Mouse (Mus musculus): Measurements from ENCODE around the gene Prss48. TPM values are rescaled to one million over a fixed set of nuclear protein-coding genes. Genes with fewer than 3 reads are reported as not detected.

The Prss48 gene
- polyA plus RNA-seq, 1 experiment, result not detected

DNA sequence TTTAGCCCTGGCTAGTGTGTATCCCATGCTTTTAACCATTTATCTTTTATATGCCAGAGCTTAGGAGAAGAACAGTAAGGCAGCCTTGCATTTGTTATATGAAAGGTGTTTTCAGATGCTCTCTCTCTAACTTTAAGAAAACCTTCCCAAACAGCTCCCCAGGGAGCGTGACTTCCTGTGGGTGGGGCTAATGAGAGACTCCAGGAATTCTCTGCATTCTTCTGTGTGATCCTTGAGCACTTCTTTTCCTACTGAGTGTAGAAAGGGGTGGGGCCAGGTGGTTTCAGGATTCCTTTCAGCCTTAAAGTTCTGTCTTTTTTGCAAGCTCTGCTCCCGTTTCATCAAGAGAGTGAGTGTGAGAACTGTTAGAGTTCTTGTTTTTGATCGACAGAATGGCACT, 8.3 kb upstream of the Prss48 start:
- Histone ChIP-seq H3K4me3 (no peak overlapping the region), H3K27me3 (ENCODE audit: control insufficient read depth, insufficient read depth, insufficient read length) (no peaks in the 10 kb centered on the region), H3K79me2 (ENCODE audit: control insufficient read depth, insufficient read depth) (no peaks in the 10 kb centered on the region), H3K4me2 (ENCODE audit: low read depth) (no peak overlapping the region), H3K36me3 (ENCODE audit: control insufficient read depth, insufficient read depth) (no peaks in the 10 kb centered on the region), H3ac (ENCODE audit: control insufficient read depth, insufficient read length) (no peak overlapping the region)
- no peak for TF ChIP-seq USF1 (IDR thresholded peaks at IDR 0.05; ENCODE audit: low read depth)

DNA sequence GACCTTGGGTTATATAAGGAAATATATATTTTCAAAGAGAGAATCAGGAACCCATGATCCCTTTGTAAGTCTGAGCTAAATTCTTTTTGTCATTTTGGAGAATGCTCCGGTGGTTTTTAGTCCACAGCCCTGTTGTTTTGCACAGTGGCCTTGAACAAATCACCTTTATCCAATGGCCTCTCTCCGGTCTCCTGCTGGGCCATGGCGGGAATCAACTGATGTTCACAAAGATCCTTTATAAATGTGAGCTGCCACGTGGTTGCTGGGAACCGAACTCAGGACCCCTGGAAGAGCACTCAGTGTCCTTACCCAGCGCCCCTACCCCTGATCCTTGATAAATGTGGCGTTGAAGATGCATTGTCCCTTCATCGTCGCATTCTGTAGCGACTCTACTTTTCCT, 2.5 kb upstream of the Prss48 start:
- no peaks in the 10 kb centered on the region for H3K27me3 ChIP-seq (ENCODE audit: control insufficient read depth, insufficient read depth, insufficient read length)
- no peak overlapping the region for H3K4me2 ChIP-seq (ENCODE audit: low read depth)
- H3ac ChIP-seq (ENCODE audit: control insufficient read depth, insufficient read length), result no peak overlapping the region
- no peaks in the 10 kb centered on the region for H3K79me2 ChIP-seq (ENCODE audit: control insufficient read depth, insufficient read depth)
- no peaks in the 10 kb centered on the region for H3K36me3 ChIP-seq (ENCODE audit: control insufficient read depth, insufficient read depth)
- TF ChIP-seq TCF12 (IDR thresholded peaks at IDR 0.05; ENCODE audit: insufficient read depth, poor library complexity, severe bottlenecking) (no peak), MYOD1 (IDR thresholded peaks at IDR 0.05; ENCODE audit: control insufficient read depth in 1 of 3, insufficient read length in 2 of 3, low read depth in 2 of 3) (no peak), POLR2A (IDR thresholded peaks at IDR 0.05; ENCODE audit: insufficient read length, low read depth) (no peak), MAX (IDR thresholded peaks at IDR 0.05; ENCODE audit: low read depth) (no peak), E2F4 (IDR thresholded peaks at IDR 0.05; ENCODE audit: insufficient read depth) (no peak), POLR2AphosphoS2 (IDR thresholded peaks at IDR 0.05; ENCODE audit: insufficient read length, low read depth) (no peak), REST (IDR thresholded peaks at IDR 0.05; ENCODE audit: insufficient read depth, insufficient read length) (no peak), TCF3 (IDR thresholded peaks at IDR 0.05; ENCODE audit: insufficient read length, low read depth) (no peak), USF1 (IDR thresholded peaks at IDR 0.05; ENCODE audit: low read depth) (no peak), CEBPB (IDR thresholded peaks at IDR 0.05; ENCODE audit: insufficient read depth, poor library complexity, severe bottlenecking) (no peak), SRF (IDR thresholded peaks at IDR 0.05; ENCODE audit: control insufficient read depth, insufficient read length, low read depth) (no peak), MYOG (IDR thresholded peaks at IDR 0.05; ENCODE audit: control insufficient read depth in 1 of 3, insufficient read depth in 1 of 3, insufficient read length in 2 of 3, low read depth in 2 of 3) (no peak)
- H3K4me3 ChIP-seq, result no peak overlapping the region

DNA sequence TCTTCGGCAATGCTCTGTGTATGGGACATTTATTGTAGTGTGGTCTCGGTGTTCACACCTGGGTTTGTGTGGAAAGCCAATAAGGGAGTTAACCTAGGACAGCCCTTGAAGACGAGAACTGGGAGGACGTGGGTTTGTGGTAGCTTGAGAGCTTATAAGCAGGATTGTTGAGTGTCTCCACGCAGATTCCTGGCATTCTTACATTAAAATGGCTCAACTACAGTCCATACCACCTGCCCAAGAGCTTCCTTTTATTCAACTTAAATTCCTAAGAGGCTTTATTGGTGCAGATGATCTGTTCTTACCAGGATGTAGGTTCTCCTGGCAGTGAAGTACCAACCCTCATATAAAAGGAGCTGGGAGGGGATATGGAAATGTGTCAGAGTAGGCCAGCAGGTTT, 649 bp upstream of the Prss48 start:
- no peaks in the 10 kb centered on the region for H3K79me2 ChIP-seq (ENCODE audit: control insufficient read depth, insufficient read depth)
- H3K4me3 ChIP-seq, result no peak overlapping the region
- no peak overlapping the region for H3K4me2 ChIP-seq (ENCODE audit: low read depth)
- H3ac ChIP-seq (ENCODE audit: control insufficient read depth, insufficient read length), result no peak overlapping the region
- no peaks in the 10 kb centered on the region for H3K36me3 ChIP-seq (ENCODE audit: control insufficient read depth, insufficient read depth)
- no peaks in the 10 kb centered on the region for H3K27me3 ChIP-seq (ENCODE audit: control insufficient read depth, insufficient read depth, insufficient read length)
- TF ChIP-seq CEBPB (IDR thresholded peaks at IDR 0.05; ENCODE audit: insufficient read depth, poor library complexity, severe bottlenecking) (no peak), POLR2AphosphoS2 (IDR thresholded peaks at IDR 0.05; ENCODE audit: insufficient read length, low read depth) (no peak), TCF3 (IDR thresholded peaks at IDR 0.05; ENCODE audit: insufficient read length, low read depth) (no peak), SRF (IDR thresholded peaks at IDR 0.05; ENCODE audit: control insufficient read depth, insufficient read length, low read depth) (no peak), E2F4 (IDR thresholded peaks at IDR 0.05; ENCODE audit: insufficient read depth) (no peak), MAX (IDR thresholded peaks at IDR 0.05; ENCODE audit: low read depth) (no peak), MYOG (IDR thresholded peaks at IDR 0.05; ENCODE audit: control insufficient read depth in 1 of 3, insufficient read depth in 1 of 3, insufficient read length in 2 of 3, low read depth in 2 of 3) (no peak), TCF12 (IDR thresholded peaks at IDR 0.05; ENCODE audit: insufficient read depth, poor library complexity, severe bottlenecking) (no peak), USF1 (IDR thresholded peaks at IDR 0.05; ENCODE audit: low read depth) (no peak), REST (IDR thresholded peaks at IDR 0.05; ENCODE audit: insufficient read depth, insufficient read length) (no peak), POLR2A (IDR thresholded peaks at IDR 0.05; ENCODE audit: insufficient read length, low read depth) (no peak), MYOD1 (IDR thresholded peaks at IDR 0.05; ENCODE audit: control insufficient read depth in 1 of 3, insufficient read length in 2 of 3, low read depth in 2 of 3) (no peak)

DNA sequence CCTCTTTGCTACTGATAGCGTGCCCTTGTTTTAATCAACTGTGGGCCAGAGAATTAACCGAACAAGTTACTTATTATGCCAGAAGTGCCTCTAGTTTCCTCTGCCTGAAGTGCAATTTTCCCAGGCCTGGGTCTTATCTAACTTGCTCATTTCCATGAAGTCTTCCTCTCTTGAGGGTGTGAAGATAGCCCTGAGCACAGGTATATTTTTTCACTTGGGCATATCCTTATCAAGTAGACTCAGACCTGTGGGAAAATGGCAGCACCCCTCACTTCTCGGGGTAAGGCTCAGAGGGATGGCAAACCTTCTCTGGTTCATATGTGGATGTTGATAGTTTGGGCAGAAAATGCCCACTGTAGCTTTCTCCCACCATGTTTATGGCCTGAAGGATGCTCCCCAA, 1.0 kb downstream of the Prss48 start:
- Histone ChIP-seq H3K79me2 (ENCODE audit: control insufficient read depth, insufficient read depth) (no peaks in the 10 kb centered on the region), H3ac (ENCODE audit: control insufficient read depth, insufficient read length) (no peak overlapping the region), H3K4me2 (ENCODE audit: low read depth) (no peak overlapping the region), H3K4me3 (no peak overlapping the region), H3K36me3 (ENCODE audit: control insufficient read depth, insufficient read depth) (no peaks in the 10 kb centered on the region), H3K27me3 (ENCODE audit: control insufficient read depth, insufficient read depth, insufficient read length) (no peaks in the 10 kb centered on the region)
- TF ChIP-seq MYOD1 (IDR thresholded peaks at IDR 0.05; ENCODE audit: control insufficient read depth in 1 of 3, insufficient read length in 2 of 3, low read depth in 2 of 3) (no peak), E2F4 (IDR thresholded peaks at IDR 0.05; ENCODE audit: insufficient read depth) (no peak), CEBPB (IDR thresholded peaks at IDR 0.05; ENCODE audit: insufficient read depth, poor library complexity, severe bottlenecking) (no peak), TCF3 (IDR thresholded peaks at IDR 0.05; ENCODE audit: insufficient read length, low read depth) (no peak), REST (IDR thresholded peaks at IDR 0.05; ENCODE audit: insufficient read depth, insufficient read length) (no peak), SRF (IDR thresholded peaks at IDR 0.05; ENCODE audit: control insufficient read depth, insufficient read length, low read depth) (no peak), POLR2AphosphoS2 (IDR thresholded peaks at IDR 0.05; ENCODE audit: insufficient read length, low read depth) (no peak), MAX (IDR thresholded peaks at IDR 0.05; ENCODE audit: low read depth) (no peak), USF1 (IDR thresholded peaks at IDR 0.05; ENCODE audit: low read depth) (no peak), POLR2A (IDR thresholded peaks at IDR 0.05; ENCODE audit: insufficient read length, low read depth) (no peak), MYOG (IDR thresholded peaks at IDR 0.05; ENCODE audit: control insufficient read depth in 1 of 3, insufficient read depth in 1 of 3, insufficient read length in 2 of 3, low read depth in 2 of 3) (no peak), TCF12 (IDR thresholded peaks at IDR 0.05; ENCODE audit: insufficient read depth, poor library complexity, severe bottlenecking) (no peak)

DNA sequence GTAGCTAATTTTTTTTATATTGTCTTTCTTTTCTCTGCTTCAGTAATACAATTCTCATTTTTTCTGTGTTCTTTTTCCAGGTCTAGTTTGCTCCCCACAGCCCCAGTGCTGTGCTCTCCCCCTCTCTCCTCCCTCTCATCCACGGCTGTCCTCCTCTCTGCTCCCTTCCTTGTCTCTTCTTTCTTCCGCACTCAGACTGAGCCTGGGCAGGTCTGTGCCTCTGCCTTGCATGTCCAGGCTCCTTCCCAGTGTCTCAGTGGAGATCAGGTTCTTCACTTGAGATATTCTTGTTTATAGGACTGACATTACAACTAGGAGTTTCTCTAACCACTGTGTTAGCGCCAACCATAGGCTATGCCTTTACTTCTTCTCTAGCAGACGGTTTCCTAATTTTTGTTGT, 7.6 kb downstream of the Prss48 start:
- Histone ChIP-seq H3K79me2 (ENCODE audit: control insufficient read depth, insufficient read depth) (no peaks in the 10 kb centered on the region), H3K4me3 (no peak overlapping the region)
- no peak for TF ChIP-seq REST (IDR thresholded peaks at IDR 0.05; ENCODE audit: insufficient read depth, insufficient read length)
- no peak for TF ChIP-seq USF1 (IDR thresholded peaks at IDR 0.05; ENCODE audit: low read depth)
- no peak for TF ChIP-seq SRF (IDR thresholded peaks at IDR 0.05; ENCODE audit: control insufficient read depth, insufficient read length, low read depth)

More for the DNA sequence above, 7.6 kb downstream of the Prss48 start:
- Histone ChIP-seq H3ac (ENCODE audit: control insufficient read depth, insufficient read length) (no peak overlapping the region), H3K36me3 (ENCODE audit: control insufficient read depth, insufficient read depth) (no peaks in the 10 kb centered on the region), H3K27me3 (ENCODE audit: control insufficient read depth, insufficient read depth, insufficient read length) (no peaks in the 10 kb centered on the region), H3K4me2 (ENCODE audit: low read depth) (no peak overlapping the region)

Measured in myocyte (in vitro differentiated cells).